Mouse (Mus musculus): ENCODE results near the gene Bahd1.

Gene Bahd1

DNA sequence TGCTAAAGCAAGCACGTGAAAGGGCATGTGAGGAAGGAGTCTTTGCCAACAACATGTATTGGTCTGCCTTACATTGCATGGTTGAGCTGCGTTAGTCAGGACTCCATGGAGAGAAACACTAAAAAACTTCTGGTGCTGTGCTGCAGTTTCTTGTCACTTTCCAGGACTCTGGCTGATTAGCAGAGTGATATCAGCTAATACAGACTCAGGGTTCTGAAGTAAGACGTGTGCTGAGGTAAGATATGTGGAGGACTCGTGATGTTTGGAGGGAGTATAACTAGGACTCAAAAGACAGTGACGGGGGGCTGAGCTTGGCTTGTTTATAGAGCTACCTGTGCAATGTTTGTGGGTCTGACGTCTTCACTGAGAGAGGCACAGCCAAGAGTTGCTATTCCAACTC, 43.1 kb downstream of the Bahd1 start:
- no peak for DNase-seq

DNA sequence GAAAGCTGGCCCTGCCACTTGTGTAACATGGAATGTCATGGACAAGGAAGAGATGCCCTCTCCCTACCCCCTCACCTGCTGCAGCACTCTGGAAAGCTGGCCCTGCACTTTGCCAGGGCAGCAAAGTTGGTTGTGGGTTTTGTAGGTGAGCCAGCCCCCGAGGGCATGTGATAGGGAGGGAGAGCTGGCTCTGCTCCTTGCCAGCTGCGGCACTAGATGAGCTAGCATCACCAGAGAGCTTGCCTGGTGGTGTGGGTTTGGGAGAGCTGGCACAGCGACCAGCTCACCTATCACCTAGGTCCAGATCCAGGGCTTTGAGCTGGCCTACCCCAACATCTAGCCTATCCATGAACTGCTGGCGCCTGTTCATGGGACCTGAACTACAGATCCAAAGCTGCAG, 48.6 kb downstream of the Bahd1 start:
- DNase-seq = no peak

DNA sequence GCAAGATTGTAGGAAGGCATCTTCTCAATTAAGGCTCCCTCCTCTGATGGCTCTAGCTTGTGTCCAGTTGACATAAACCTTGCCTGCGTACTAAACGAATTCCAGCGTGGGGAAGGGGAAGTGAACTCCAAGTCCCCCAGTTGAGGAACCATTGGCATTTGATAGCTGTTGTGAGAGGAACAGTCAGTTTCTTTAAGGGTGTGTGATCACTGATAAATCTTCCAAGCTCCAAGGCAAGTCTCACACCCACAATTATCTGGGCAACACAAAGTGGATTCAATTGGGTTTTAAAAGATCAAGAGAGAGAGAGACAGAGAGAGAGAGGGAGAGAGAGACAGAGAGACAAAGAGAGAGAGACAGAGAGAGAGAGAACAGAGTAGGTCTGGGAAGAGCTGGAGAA, 49.5 kb downstream of the Bahd1 start:
- DNase-seq = no peak

DNA sequence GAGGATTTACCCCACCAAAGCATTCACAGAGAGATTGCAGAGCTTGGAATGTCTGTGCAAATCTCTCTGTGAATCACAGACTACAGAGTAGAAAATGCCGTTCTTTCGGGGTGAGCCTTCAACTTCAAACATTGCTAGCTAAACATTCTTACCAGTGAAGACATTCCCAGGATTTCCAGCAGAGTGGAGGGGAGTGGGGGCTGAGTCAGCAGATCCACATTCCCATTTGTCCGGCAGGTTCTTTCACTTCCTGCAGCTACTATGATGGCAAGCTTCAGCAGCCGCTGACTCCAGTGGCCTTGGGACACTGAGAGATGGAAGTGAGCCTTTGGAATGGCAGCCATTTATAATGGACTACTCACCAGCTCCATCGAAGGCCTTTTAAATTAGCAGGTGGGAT, 56.3 kb downstream of the Bahd1 start:
- no peak for DNase-seq

DNA sequence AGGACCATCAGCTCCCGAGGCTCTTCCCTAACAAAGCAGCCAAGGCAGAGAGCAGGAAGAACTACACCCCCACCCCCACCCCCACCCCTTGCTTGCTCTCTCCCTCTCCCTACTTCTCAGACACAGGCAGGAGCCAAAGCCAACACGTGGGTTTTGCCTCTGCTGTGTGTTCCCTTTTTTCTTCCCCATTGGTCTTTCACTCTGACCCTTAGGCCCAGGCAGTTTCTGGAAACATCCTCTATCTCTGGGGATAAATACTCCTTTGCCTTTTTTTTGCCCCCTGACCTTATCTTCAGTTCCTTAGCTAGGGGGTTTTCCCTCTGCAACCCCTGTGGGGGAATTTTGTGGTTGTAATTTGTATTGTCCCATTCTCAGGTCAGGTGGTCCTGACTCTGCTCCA, 59.5 kb downstream of the Bahd1 start:
- DNase-seq = no peak

DNA sequence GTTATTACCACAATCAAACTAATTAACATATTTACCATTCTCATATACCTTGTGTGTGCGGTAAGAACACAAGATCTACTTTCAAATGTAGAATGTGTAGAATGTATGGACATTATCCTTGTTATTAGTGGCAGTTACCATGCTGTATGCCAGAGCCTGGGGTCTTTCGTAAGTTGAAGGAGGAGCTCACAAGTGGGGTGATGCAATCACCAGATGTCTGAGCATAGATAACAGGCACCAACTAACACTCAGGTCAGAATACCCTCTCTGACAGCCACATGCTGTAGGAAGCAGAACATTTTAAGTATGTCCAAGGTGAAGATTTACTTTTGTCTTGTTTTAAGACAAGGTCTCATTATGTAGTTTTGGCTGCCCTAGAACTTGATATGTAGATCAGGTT, 60.2 kb downstream of the Bahd1 start:
- DNase-seq = no peak

DNA sequence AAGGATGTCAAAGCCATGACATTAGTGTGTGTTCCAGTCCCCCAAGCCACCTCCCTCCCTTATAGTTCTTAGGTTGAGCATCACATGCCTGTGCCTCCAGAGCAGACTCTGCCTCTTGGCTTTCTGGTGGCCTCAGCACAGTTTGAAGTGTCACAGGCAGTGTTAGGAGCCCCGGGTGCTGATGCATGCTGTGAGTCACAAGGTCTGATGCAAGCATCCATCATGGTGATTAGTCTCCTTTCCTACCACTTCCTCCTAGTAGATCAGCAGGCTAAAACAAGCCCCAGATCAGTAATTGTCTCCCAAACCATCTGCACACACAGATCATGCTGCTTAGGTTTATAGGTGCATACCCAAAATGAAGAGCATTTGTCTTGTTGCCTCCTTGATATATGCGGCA, 61.4 kb downstream of the Bahd1 start:
- no peak for DNase-seq

DNA sequence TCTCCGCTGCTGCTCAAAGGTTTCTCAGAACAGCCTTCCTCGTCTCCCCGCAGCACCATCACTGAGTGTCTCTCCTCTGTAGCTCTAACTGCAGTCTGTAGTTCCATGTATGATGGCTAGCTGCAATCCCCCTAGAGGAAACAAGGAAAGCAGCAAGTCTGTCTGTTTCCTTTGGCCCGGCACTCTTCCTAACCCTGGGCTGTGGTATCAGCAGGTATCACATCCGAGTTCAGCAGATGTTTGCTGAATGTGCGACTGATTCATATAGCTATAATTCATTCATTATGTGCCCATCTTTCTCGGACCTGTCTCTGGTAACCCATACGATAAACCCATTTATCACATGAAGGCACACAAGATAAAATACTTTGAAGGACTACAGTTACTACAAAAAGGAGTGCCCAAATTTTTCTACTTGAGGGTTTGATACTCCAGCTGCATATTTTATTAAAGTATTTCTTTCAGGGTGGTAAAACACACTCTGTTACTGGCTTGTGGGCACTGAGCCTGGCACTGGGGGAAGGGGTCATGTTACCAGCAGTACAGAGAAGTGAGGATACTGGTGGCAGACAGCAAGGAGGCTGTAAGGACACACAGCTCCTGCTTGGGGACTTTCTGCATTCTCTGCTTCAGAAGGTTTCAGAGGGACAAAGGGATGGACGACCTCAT, 63.0 kb downstream of the Bahd1 start:
- no peak for DNase-seq

DNA sequence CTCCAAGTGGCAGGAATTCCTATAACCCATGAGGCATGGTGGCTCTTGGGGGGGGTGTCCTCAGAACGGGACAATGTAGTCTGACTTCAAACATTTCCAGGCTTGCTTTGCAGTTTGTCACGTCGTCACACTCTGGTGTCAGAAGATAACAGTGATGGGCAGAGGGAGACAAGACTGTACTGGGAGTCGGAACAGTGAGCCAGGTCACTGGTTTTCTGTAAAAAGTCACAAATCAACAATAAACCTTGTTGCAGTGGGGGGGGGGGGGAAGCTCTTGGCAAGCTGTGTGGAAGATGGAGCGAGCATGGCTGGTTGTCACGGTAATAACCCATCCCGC, 63.5 kb downstream of the Bahd1 start:
- DNase-seq = no peak

DNA sequence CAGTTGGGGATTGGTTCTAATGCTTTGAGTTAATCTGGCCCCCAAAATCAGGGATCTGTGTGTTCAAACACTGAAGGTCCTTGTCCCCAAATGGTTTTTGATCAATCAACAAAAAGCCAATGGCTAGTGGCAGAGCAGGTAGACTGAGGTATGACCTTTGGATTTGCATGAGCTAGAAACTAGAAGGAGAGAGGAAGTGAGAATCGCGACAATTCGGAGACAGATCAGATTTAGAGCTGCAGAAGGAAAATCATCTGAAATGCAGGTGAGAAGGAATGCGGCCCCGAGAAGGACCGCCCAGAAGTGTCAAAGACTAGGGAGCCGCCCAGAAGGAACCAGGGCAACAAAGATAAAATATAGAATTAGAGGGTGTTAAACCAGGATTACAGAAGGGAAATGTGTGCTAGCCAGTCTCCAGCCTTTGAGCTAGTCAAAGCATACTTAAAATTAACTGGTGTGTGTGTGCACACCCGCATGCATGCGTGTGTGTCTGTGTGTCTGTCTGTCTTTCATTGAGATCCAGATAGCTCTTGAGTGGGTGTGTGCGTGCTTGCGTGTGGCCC, 69.5 kb downstream of the Bahd1 start:
- DNase-seq = no peak

DNA sequence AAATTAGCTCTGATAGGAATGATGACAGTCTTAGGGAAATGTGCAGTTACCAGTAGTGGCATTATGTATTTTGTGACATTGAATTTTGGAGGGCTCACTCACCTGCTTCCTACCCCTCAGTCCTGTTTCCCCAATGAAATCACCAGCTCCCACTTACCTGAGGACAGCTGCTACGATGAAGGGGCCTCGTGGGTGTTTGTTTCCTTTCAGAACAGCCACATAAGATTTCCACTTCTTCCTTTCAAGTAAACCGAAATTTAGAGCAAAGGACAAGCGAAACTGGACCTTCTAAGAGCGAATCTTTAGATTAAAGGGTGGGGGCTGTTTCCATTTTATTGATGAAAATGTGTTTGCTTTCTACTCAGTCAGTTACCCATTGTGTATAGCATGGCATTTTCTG, 71.9 kb downstream of the Bahd1 start:
- no peak for DNase-seq

DNA sequence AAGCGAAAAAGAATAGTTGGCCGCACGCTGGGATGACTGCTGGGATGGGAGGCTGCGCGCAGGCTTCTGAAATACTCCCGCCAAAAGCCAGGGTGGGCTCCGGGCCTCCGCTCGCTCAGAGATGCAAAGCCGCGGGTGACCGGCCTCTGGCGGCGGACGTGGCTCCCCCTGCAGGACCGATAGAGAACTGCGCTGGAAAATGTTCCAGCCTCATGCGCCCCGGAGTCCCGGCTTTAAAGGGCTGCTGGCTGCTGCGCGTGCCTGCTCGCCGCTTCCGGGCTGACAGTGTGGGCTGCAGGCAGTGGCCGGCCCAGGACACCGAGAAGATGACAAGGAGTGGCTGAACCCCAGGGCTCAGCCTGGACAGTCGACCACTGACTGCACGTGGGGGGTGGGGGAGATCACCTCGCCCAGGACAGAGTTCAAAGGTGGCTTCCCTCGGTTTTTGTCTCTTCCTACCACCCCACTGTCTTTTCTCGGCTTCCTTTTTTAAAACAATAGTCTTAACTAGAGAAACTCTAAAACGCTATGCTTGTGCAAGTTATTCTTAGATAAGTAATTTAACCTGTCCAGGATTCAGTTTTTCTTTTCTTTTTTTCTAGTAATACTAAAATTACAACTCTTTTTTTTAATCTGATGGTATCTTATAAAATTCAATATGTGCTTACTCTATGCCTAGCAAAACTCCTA, 72.7 kb downstream of the Bahd1 start:
- peak; percentile 86 to 91 for DNase-seq

Measured in cerebellum, postnatal 36 days (tissue).